Mouse (Mus musculus): ENCODE data around the gene Gm8720. TPM values are rescaled to one million over a fixed set of nuclear protein-coding genes. Genes with fewer than 3 reads are reported as not detected.
"Not testable (repeated sequence)": the region's sequence is repeated elsewhere in the genome, so short reads cannot be mapped to it uniquely, and the experiment has no call there.

Gene Gm8720
- not detected in 2 replicates for polyA plus RNA-seq (2015; fragmentation: Nextera tagmentation; extraction: Ambion mirVana)

DNA sequence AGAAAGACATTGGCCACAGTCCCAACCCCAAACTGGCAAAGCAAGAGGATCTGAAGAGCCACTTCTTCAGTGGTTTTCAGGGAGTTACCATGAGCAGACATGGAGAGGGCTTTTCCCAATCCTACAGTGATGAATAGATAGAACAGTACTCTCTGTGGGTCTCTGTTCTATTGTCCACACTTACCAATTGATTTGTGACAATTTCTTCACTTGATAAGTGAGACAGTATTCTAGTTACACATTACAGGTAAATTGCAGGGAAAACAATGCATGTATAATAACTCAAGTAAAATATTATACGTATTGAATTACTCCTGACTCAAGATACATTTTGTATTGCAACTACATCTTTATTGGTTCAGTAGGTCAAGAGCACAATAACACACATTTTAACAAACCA is at the start of gene Gm8720:
TSS of gene Gm8720 (minus strand) at position 101 of the 400 bp plus-strand sequence.
- not testable (repeated sequence) for H3K4me3 ChIP-seq (replicated peaks; ENCODE audit: low read length); H3K9ac ChIP-seq (ENCODE audit: low read length); H3K36me3 ChIP-seq (ENCODE audit: control insufficient read depth, insufficient read depth, low read length); H3K27ac ChIP-seq (ENCODE audit: low read length); ATAC-seq (ENCODE audit: insufficient read depth, low FRiP score); H3K4me1 ChIP-seq (ENCODE audit: control insufficient read depth, insufficient read depth, low read length); H3K9me3 ChIP-seq (replicated peaks; ENCODE audit: control insufficient read depth, low read length); H3K4me2 ChIP-seq (ENCODE audit: low read depth, low read length); H3K27me3 ChIP-seq (ENCODE audit: control insufficient read depth, insufficient read depth, low read length)
- no CpG with 5 or more reads among the region's 1 CpGs for WGBS

GRCm38 (mm10) chr7:23055240-23055639 is 12.0 kb downstream of the Gm8720 start, which contains the start of gene Vmn1r163:
Gene Vmn1r163 (plus strand): TSS chr7:23055540.
- H3K27ac ChIP-seq (ENCODE audit: low read length); H3K9me3 ChIP-seq (replicated peaks; ENCODE audit: control insufficient read depth, low read length); H3K36me3 ChIP-seq (ENCODE audit: control insufficient read depth, insufficient read depth, low read length); H3K9ac ChIP-seq (ENCODE audit: low read length); H3K4me3 ChIP-seq (replicated peaks; ENCODE audit: low read length); H3K27me3 ChIP-seq (ENCODE audit: control insufficient read depth, insufficient read depth, low read length); H3K4me1 ChIP-seq (ENCODE audit: control insufficient read depth, insufficient read depth, low read length); H3K4me2 ChIP-seq (ENCODE audit: low read depth, low read length); ATAC-seq (ENCODE audit: insufficient read depth, low FRiP score): not testable (repeated sequence)
- no CpG with 5 or more reads among the region's 1 CpGs for WGBS

DNA sequence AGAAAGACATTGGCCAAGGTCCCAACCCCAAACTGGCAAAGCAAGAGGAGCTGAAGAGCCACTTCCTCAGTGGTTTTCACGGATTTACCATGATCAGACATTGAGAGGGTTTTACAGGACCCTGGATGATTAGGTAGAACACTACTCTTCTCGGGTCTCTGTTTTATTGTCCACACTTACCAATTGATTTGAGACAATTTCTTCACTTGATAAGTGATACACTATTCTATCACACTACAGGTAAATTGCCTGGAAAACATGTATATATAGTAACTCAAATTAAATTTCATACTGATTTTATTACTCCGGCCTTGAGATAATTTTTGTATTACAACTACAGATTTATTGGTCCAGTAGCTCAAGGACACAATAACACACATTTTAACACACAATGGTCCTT is 47.4 kb downstream of the Gm8720 start, which contains the start of gene Gm4216:
TSS of gene Gm4216 (minus strand) at position 101 of the 400 bp plus-strand sequence.
- H3K27me3 ChIP-seq (ENCODE audit: control insufficient read depth, insufficient read depth, low read length); H3K4me3 ChIP-seq (replicated peaks; ENCODE audit: low read length); H3K4me1 ChIP-seq (ENCODE audit: control insufficient read depth, insufficient read depth, low read length); H3K9me3 ChIP-seq (replicated peaks; ENCODE audit: control insufficient read depth, low read length); H3K27ac ChIP-seq (ENCODE audit: low read length); H3K36me3 ChIP-seq (ENCODE audit: control insufficient read depth, insufficient read depth, low read length); H3K4me2 ChIP-seq (ENCODE audit: low read depth, low read length); ATAC-seq (ENCODE audit: insufficient read depth, low FRiP score); H3K9ac ChIP-seq (ENCODE audit: low read length): not testable (repeated sequence)
- no CpG with 5 or more reads among the region's 3 CpGs for WGBS

Other genes starting within 250 kb of the Gm8720 start
- gene Vmn1r159, start 223.9 kb downstream of the Gm8720 start, polyA plus RNA-seq (2015; fragmentation: Nextera tagmentation; extraction: Ambion mirVana), result not detected in 2 replicates
- gene Vmn1r160, start 196.2 kb downstream of the Gm8720 start, polyA plus RNA-seq (2015; fragmentation: Nextera tagmentation; extraction: Ambion mirVana), result not detected in 2 replicates
- not detected in 2 replicates for gene Gm4214, start 82.8 kb downstream of the Gm8720 start, polyA plus RNA-seq (2015; fragmentation: Nextera tagmentation; extraction: Ambion mirVana)
- gene Gm4216, start 47.5 kb downstream of the Gm8720 start, polyA plus RNA-seq (2015; fragmentation: Nextera tagmentation; extraction: Ambion mirVana), result not detected in 2 replicates
- not detected in 2 replicates for gene Vmn1r163, start 11.9 kb downstream of the Gm8720 start, polyA plus RNA-seq (2015; fragmentation: Nextera tagmentation; extraction: Ambion mirVana)
- gene Gm10662, start 77.0 kb upstream of the Gm8720 start, polyA plus RNA-seq (2015; fragmentation: Nextera tagmentation; extraction: Ambion mirVana), result not detected in 2 replicates
- gene Vmn1r165, start 149.9 kb upstream of the Gm8720 start, polyA plus RNA-seq (2015; fragmentation: Nextera tagmentation; extraction: Ambion mirVana), result not detected in 2 replicates
- gene Vmn1r166, start 184.2 kb upstream of the Gm8720 start, polyA plus RNA-seq (2015; fragmentation: Nextera tagmentation; extraction: Ambion mirVana), result not detected in 2 replicates
- not detected in 2 replicates for gene Gm6902, start 211.4 kb upstream of the Gm8720 start, polyA plus RNA-seq (2015; fragmentation: Nextera tagmentation; extraction: Ambion mirVana)
- gene Nlrp4e, start 233.7 kb upstream of the Gm8720 start, polyA plus RNA-seq (2015; fragmentation: Nextera tagmentation; extraction: Ambion mirVana), result not detected in 2 replicates